Mouse (Mus musculus) gastrocnemius, postnatal 25 days (tissue): ENCODE measurements around the gene Paqr4. TPM values are rescaled to one million over a fixed set of nuclear protein-coding genes. Genes with fewer than 3 reads are reported as not detected.

Experiments used
- DNase-seq: peaks from one replicate; pipeline ENCODE4 v3.0.0; 2022
- total RNA-seq, 2 experiments: library from RNA; stranded (reverse); gene quantifications; 1 replicate in 1 of 2; 2 replicates in 1 of 2; pipeline ENCODE4 v1.2.3; 2021

Paqr4 gene
- total RNA-seq, 2 experiments from 2014 or later = 4.4 to 5.2 TPM

DNA sequence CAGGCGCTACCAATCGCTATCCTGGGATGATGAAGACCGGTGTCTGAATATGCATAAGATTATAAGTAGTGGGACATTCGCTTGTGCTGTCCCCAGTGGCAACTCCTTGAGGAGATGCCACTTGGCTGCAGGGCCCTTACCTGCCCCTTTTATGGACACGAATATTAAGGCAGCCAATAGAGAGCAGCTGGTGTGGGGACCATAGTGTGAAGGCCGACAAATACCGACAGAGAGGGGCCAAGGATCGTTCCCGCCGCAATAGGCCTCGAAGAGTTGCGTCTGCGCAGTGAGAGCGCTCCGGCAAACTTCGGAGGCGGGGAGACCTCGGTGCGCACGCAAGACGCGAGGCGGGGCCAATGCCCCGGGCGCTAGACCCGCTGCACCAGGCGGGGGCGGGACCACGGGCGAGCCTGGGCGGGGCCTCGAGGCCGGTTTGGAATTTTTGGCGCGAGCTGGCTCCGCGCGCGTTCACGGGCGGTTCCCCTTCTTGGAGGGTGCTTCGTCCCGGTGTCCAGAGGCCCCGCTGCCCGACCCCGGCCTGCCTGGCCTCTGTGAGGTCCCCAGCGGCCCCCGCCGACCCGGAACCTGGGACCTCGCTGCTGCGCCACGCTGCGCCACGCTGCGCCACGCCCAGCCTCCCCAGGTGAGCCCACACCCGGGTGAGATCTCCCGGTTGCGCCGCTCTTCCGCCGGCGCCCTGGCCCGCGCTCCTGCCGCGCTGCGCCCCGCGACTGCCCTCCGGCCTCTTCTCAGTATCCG, 14.5 kb downstream of the Paqr4 start, which contains the start of gene Pkmyt1:
Gene Pkmyt1, plus strand, starts transcription at position 338 of the 759 bp plus-strand sequence.
- peak; percentile 94 for DNase-seq

- DNase-seq = no peak
Observed at GRCm38 (mm10) chr17:23725477-23725876, 15.2 kb downstream of the Paqr4 start.

DNA sequence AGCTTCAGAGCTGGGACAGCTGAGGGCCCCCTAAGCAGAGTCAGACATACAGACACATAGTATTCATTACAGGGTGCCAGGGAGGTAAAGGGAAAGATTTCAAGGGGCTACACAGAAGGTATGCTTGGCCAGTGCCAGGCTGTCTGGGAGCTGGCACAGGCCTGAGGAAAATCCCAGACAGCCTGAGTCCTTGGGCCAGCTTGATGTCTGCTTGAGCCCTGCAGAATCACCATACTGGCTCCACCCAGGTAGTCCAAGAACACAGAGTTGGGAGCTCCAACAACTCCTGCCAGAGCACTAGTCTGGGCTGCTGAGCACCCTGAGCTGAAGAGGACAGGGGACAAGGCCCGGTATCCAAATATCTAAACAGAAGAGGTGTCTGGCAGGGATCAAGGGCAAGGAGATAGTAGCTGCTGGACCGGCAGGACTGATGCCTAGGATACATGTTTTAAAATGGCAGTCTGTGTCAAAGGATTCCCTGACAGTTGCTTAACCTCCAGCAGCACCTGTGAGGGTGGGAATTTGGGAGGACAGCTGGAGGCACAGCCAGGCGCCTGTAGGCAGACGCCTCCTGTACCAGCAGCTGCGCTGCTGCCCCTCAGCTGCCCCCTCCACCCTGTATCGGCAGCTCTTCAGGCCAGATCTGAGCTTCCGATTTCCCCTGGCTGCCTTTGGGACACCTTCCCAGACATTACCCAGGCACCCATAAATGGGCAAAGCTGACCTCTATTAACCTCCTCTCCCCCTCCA, 18.1 kb downstream of the Paqr4 start, which contains the start of gene 1520401A03Rik:
Gene 1520401A03Rik, minus strand, starts transcription at position 408 of the 750 bp plus-strand sequence.
- DNase-seq = no peak

GRCm38 (mm10) chr17:23721886-23722285, 18.8 kb downstream of the Paqr4 start:
- DNase-seq = no peak

DNA sequence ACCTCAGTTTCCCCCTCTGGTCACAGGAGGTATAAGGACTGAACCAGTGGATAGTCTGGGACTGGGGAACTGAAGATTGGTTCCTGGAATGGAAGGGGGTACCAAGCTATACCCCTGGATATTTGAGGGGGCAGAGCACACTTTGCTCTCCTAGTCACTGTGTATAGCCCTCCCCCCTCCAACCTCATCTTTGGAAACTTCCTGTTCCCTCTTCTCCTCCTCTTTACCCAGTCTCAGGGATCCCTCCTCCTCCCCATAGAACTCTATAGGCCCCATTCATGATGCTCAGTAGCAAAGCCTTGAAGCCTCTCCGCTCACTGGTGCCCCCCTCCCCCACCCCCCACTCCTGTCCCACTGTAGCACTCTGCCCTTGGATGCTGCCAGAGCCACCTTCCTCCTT, 21.2 kb downstream of the Paqr4 start:
- no peak for DNase-seq

DNA sequence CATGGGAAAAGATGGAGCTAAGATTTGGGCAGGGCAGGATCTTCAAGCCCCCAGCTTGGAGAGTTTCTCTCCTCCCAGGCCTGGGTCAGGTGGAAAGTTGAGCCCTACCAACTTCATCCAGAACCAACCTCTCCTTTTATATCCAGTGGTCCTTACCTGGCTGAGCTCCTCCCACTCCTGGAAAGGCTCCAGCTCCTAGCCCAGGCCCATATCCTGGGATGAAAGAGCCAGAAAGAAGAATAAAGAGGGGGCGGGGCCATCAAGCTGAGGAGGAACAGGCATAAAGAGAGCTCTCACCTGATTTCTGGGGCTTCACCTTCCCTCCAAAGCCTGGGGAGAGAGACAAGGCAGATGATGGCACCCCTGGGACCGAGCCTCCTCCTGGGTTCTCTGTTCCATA, 23.7 kb downstream of the Paqr4 start:
- DNase-seq = no peak

DNA sequence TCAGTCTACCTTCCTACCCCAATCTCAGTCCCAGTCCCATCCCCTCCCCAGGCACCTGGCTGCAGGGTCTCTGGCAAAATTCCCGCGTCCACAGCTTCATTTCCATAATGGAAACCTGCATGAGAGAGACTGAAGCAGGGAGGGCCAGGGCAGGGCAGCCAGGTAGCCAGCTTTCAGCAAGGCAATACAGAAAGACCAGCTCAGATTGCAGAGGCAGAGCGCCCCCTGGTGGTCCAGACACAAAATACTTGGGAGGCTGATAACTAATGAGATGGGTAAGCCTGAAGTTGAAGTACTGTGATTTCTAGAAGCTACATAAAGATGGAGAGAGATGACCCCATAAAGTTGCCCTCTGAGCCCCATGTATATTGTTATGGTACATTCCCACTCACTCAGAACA, 34.5 kb downstream of the Paqr4 start:
- DNase-seq = peak; percentile 41

DNA sequence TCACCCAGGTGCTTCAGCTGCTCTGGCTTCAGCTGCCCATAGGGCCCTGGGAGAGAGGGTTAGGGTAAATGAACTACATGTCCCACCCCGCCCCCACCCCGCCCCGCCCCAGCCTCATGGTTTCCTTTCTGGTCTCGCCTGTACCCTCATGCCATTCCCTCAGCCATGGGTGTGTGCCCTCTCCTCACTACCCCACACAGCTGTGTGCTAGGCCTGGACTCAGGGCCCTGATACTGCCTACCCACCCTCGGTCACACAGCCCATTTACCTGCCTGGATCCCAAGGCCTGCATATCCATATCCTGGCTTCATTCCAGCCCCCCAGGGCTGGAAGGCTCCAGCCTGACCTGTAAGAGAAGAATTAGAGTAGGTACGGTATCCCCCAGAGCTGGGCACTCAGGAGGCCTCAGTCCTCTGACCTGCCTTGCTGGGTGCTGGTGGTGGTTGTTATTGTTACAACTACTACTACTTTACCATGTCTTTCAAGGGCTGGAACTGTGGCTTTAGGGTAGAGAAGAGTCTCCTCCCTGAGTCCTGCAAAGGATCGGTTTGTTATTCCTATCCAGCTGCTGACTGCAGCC, 35.1 kb downstream of the Paqr4 start:
- no peak for DNase-seq

GRCm38 (mm10) chr17:23704741-23705140, 35.9 kb downstream of the Paqr4 start:
- DNase-seq = no peak

DNA sequence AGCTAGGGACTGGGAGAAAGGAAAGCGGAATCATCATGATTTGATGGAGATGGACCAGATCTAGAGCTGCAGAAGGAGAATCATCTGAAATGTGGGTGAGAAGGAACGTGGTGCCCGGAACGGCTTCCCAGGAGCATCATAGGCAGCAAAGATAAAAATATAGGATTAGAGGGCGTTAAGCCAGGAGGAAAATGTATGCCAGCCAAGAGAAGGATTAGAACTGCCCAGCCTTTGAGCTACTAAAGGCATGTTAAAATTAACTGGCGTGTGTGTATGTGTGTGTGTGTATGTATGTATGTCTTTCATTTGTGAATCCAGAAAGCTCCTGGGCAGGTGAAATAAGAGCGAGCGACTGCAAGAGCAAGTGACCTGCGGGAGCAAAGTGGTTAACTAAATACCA, 37.4 kb downstream of the Paqr4 start:
- DNase-seq = no peak

GRCm38 (mm10) chr17:23700079-23700478, 40.6 kb downstream of the Paqr4 start:
- DNase-seq = peak; percentile 92

- DNase-seq = peak; percentile 61
Observed at GRCm38 (mm10) chr17:23699131-23700077, 41.3 kb downstream of the Paqr4 start.

- DNase-seq = no peak
Observed at GRCm38 (mm10) chr17:23695801-23696200, 44.9 kb downstream of the Paqr4 start.

- no peak for DNase-seq
Observed at GRCm38 (mm10) chr17:23694491-23694890, 46.2 kb downstream of the Paqr4 start.

Other genes starting within 250 kb of the Paqr4 start
- gene Zfp213, start 176.6 kb downstream of the Paqr4 start, total RNA-seq = 1 to 10 TPM; 1.9 to 2.4 TPM
- gene Zfp13, start 141.4 kb downstream of the Paqr4 start, total RNA-seq = 1 to 10 TPM; 2.0 to 2.1 TPM
- gene Zscan10, start 140.0 kb downstream of the Paqr4 start, total RNA-seq = not detected
- not detected for gene Mmp25, start 95.6 kb downstream of the Paqr4 start, total RNA-seq
- not detected for gene Bicdl2, start 80.4 kb downstream of the Paqr4 start, total RNA-seq
- 100 to 1,000 TPM; 123 to 156 TPM for gene Hcfc1r1, start 67.3 kb downstream of the Paqr4 start, total RNA-seq
- gene Thoc6, start 67.0 kb downstream of the Paqr4 start, total RNA-seq = 10 to 100 TPM in 1 of 2 experiments, 1 to 10 TPM in 1; 9.3 to 10.8 TPM
- gene Tnfrsf12a, start 63.4 kb downstream of the Paqr4 start, total RNA-seq = 10 to 100 TPM; 46.1 to 61.5 TPM
- not detected for gene Cldn6, start 61.6 kb downstream of the Paqr4 start, total RNA-seq
- gene Cldn9, start 56.8 kb downstream of the Paqr4 start, total RNA-seq = under 1 TPM in 1 of 2 experiments, not detected in 1; 0.19 TPM
- not detected for gene 1520401A03Rik, start 18.1 kb downstream of the Paqr4 start, total RNA-seq
- gene Pkmyt1, start 14.5 kb downstream of the Paqr4 start, total RNA-seq = under 1 TPM; 0.67 to 0.83 TPM
- gene Kremen2, start 5.0 kb upstream of the Paqr4 start, total RNA-seq = not detected
- 10 to 100 TPM; 33.5 to 34.0 TPM for gene Flywch1, start 30.7 kb upstream of the Paqr4 start, total RNA-seq
- under 1 TPM; 0.56 to 0.83 TPM for gene Flywch2, start 45.2 kb upstream of the Paqr4 start, total RNA-seq
- gene Srrm2, start 49.7 kb upstream of the Paqr4 start, total RNA-seq = 100 to 1,000 TPM; 157 to 160 TPM
- gene Elob, start 88.3 kb upstream of the Paqr4 start, total RNA-seq = 100 to 1,000 TPM; 237 to 267 TPM
- gene Prss33, start 95.2 kb upstream of the Paqr4 start, total RNA-seq = not detected
- not detected for gene Prss32, start 103.0 kb upstream of the Paqr4 start, total RNA-seq
- gene Prss41, start 103.3 kb upstream of the Paqr4 start, total RNA-seq = not detected
- not detected for gene Prss21, start 127.2 kb upstream of the Paqr4 start, total RNA-seq
- gene Dcpp1, start 140.0 kb upstream of the Paqr4 start, total RNA-seq = not detected
- gene Dcpp2, start 140.0 kb upstream of the Paqr4 start, total RNA-seq = not detected
- not detected for gene Dcpp3, start 176.6 kb upstream of the Paqr4 start, total RNA-seq
- gene Sbp, start 200.8 kb upstream of the Paqr4 start, total RNA-seq = not detected
- gene Sbpl, start 214.4 kb upstream of the Paqr4 start, total RNA-seq = not detected
- not detected for gene Prss30, start 239.7 kb upstream of the Paqr4 start, total RNA-seq